Mouse (Mus musculus): ENCODE measurements at regions not wholly inside any gene's neighbourhood (a gene's known extent, or its start where the extent isn't known, plus 50 kb on each side); places are given as distances from the start of the nearest gene placed in this dataset.

GRCm38 (mm10) chr3:66812686-66813445 lies 168.3 kb upstream of the Rsrc1 start:
- no peak for TF ChIP-seq POLR2A (IDR thresholded peaks at IDR 0.05; ENCODE audit: borderline replicate concordance, control insufficient read depth, low read depth, low read length)
- no peak for TF ChIP-seq CTCF (IDR thresholded peaks at IDR 0.05; ENCODE audit: control insufficient read depth, insufficient read depth, low read length)
